Mouse (Mus musculus) intestine, postnatal 0 days (tissue): ENCODE results near the gene Chmp5. TPM values are rescaled to one million over a fixed set of nuclear protein-coding genes. Genes with fewer than 3 reads are reported as not detected.

Experiments
- ATAC-seq: fragments of 200-750 bp; cut with Nextera tagmentation; 2 replicates; pipeline ENCODE4 v1.8.0; 2017; ENCODE audit warnings: mild to moderate bottlenecking, moderate TSS enrichment, moderate library complexity
- H3K27ac ChIP-seq: fragments of 300-500 bp; sonication (generic); 2 replicates; pipeline ENCODE4 v1.5.1; 2014; ENCODE audit warnings: mild to moderate bottlenecking, low read depth, low read length, moderate library complexity
- H3K27me3 ChIP-seq: fragments of 300-500 bp; sonication (generic); replicated peaks from 2 replicates; pipeline ENCODE4 v1.6.1; 2014; ENCODE audit warnings: low read length, mixed read lengths; ENCODE audit not compliant: control insufficient read depth, insufficient read depth
- H3K36me3 ChIP-seq: fragments of 300-500 bp; sonication (generic); 2 replicates; pipeline ENCODE4 v1.6.1; 2014; ENCODE audit warnings: mild to moderate bottlenecking, moderate library complexity; ENCODE audit not compliant: control insufficient read depth, insufficient read depth
- H3K4me1 ChIP-seq: fragments of 300-500 bp; sonication (generic); replicated peaks from 2 replicates; pipeline ENCODE4 v1.6.1; 2014; ENCODE audit warnings: antibody characterized with exemption, low read length, mixed read lengths; ENCODE audit not compliant: control insufficient read depth, insufficient read depth
- H3K4me2 ChIP-seq: fragments of 300-500 bp; sonication (generic); replicated peaks from 2 replicates; pipeline ENCODE4 v1.6.1; 2014; ENCODE audit warnings: low read depth, mild to moderate bottlenecking, moderate library complexity
- H3K4me3 ChIP-seq: fragments of 300-500 bp; sonication (generic); 2 replicates; pipeline ENCODE4 v1.5.1; 2014; ENCODE audit warnings: low read depth, low read length
- H3K9ac ChIP-seq: fragments of 300-500 bp; sonication (generic); 2 replicates; pipeline ENCODE4 v1.6.1; 2014; ENCODE audit warnings: mild to moderate bottlenecking, low read depth, low read length
- H3K9me3 ChIP-seq: fragments of 300-500 bp; sonication (generic); 2 replicates; pipeline ENCODE4 v1.6.1; 2016; ENCODE audit warnings: mixed run types; ENCODE audit not compliant: control insufficient read depth
- CTCF ChIP-seq: sonication (generic); IDR thresholded peaks from 2 replicates; pipeline ENCODE4 v1.5.1; 2016; ENCODE audit warnings: low read depth, mild to moderate bottlenecking, control low read depth, antibody characterized with exemption, moderate library complexity
- WGBS: fragments of 180-500 bp; shearing (Covaris S2); extraction: QIAGEN DNeasy Blood & Tissue Kit; methylation state at CpG from one replicate; pipeline ENCODE4 v1.1.7; 2014; 5-methylcytosine and 5-hydroxymethylcytosine counted together
- polyA plus RNA-seq: library from polyadenylated mRNA; unstranded; fragments of >200 nt; fragmentation: Nextera tagmentation; extraction: Ambion mirVana; gene quantifications from 2 replicates; pipeline ENCODE4 v1.2.1, GENCODE M21; 2015

Gene Chmp5
- polyA plus RNA-seq, 1 experiment from 2014 or later: 136 TPM

GRCm38 (mm10) chr4:40936175-40936839 is 11.9 kb upstream of the Chmp5 start:
- Histone ChIP-seq H3K4me1 (no peaks in the 10 kb centered on the region), H3K4me2 (no peak overlapping the region), H3K9ac (no peak overlapping the region), H3K36me3 (peaks cover 80% of the 10 kb centered on the region), H3K9me3 (no peaks in the 10 kb centered on the region), H3K4me3 (no peak overlapping the region), H3K27ac (no peak overlapping the region), H3K27me3 (no peaks in the 10 kb centered on the region)
- WGBS: 89% methylated on average over 9 of the region's 9 CpGs
- TF ChIP-seq CTCF: no peak
- ATAC-seq: no peak

GRCm38 (mm10) chr4:40938793-40939192 is 9.4 kb upstream of the Chmp5 start:
- no peak for ATAC-seq
- Histone ChIP-seq H3K9ac (no peak overlapping the region), H3K27me3 (no peaks in the 10 kb centered on the region), H3K36me3 (peaks cover 86% of the 10 kb centered on the region), H3K4me3 (no peak overlapping the region), H3K4me1 (no peaks in the 10 kb centered on the region), H3K9me3 (no peaks in the 10 kb centered on the region), H3K4me2 (no peak overlapping the region), H3K27ac (no peak overlapping the region)
- no peak for TF ChIP-seq CTCF
- 90% methylated on average over 5 of the region's 5 CpGs for WGBS

DNA sequence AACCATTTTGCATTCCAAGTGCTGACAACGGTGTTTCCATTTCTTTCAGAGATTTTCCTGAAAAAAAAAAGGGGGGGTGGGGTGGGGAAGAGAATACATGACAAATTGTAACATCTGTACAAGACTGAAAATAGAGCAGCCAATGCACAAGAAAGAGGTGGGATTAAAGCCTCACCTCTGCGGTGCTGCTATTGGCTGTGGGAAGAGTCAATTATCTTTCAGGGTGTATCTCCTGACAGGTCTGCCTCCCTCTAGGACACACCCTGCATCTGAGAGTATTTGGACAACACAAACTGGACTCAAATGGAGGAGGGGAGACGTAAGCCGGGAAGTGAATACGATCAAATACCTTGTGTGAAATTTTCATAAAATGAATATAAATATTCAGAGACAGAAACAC is 4.6 kb upstream of the Chmp5 start:
- Histone ChIP-seq H3K4me2 (no peak overlapping the region), H3K27ac (no peak overlapping the region), H3K4me3 (no peak overlapping the region), H3K27me3 (no peaks in the 10 kb centered on the region), H3K36me3 (peaks cover 52% of the 10 kb centered on the region), H3K9ac (no peak overlapping the region), H3K4me1 (peaks cover 3% of the 10 kb centered on the region; the same call in 1 of the 2 replicates), H3K9me3 (no peaks in the 10 kb centered on the region)
- no peak for TF ChIP-seq CTCF
- WGBS: 98% methylated on average over 5 of the region's 5 CpGs
- no peak for ATAC-seq

DNA sequence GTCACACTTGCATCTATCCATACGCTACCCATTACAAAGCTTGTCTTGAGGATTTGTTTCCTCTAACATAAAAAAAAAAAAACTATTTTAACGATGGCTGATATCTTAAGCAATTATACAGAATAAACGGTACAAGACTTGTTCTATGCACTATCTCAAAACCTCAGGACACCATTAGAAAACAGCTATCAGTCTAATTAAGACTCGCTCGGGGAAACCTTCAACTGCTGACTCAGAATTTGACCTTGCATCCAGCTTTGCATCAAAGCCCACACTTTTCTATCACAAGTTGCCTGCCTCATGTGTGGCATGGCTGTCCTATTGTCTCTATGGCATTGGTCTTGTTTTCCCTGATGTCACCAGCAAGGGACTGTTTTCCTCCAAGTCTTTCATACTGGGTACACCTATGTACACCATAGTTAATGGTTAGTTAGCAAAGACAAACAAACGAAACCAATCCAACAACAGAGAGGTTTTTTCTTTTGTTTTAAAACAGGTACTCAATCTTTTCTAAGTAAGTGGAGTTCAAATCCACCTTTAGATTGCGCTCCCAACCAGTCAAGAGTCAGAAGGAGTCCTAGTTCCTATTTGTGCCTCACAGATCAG is 1.6 kb upstream of the Chmp5 start:
- H3K4me1 ChIP-seq: peaks cover 8% of the 10 kb centered on the region; the same call in 1 of the 2 replicates
- peak overlapping the region; percentile 81; the same call in 1 of the 2 replicates for H3K4me3 ChIP-seq
- ATAC-seq: no peak
- 0 out of 2 replicates have a peak overlapping the region, but pooled peaks have one; percentile 87 for H3K9ac ChIP-seq
- WGBS: 65% methylated on average over 7 of the region's 7 CpGs
- peak overlapping the region; percentile 75 for H3K4me2 ChIP-seq
- no peak for TF ChIP-seq CTCF
- H3K9me3 ChIP-seq: no peaks in the 10 kb centered on the region
- peaks cover 32% of the 10 kb centered on the region for H3K36me3 ChIP-seq
- no peak overlapping the region for H3K27ac ChIP-seq
- no peaks in the 10 kb centered on the region for H3K27me3 ChIP-seq

- peak; percentile 28 for ATAC-seq
- Histone ChIP-seq H3K36me3 (peaks cover 30% of the 10 kb centered on the region), H3K4me2 (peak overlapping the region; percentile 75)
These were observed 545 bp upstream of the Chmp5 start for GRCm38 (mm10) chr4:40947565-40948159.

GRCm38 (mm10) chr4:40953521-40953920 is 5.3 kb downstream of the Chmp5 start:
- no peaks in the 10 kb centered on the region for H3K27me3 ChIP-seq
- no peak overlapping the region for H3K4me3 ChIP-seq
- H3K9me3 ChIP-seq: no peaks in the 10 kb centered on the region
- no peak overlapping the region for H3K4me2 ChIP-seq
- no peak overlapping the region for H3K9ac ChIP-seq
- 88% methylated on average over 1 of the region's 1 CpGs for WGBS
- ATAC-seq: no peak
- H3K27ac ChIP-seq: no peak overlapping the region
- H3K36me3 ChIP-seq: peaks cover 68% of the 10 kb centered on the region
- H3K4me1 ChIP-seq: peaks cover 5% of the 10 kb centered on the region; the same call in 1 of the 2 replicates
- TF ChIP-seq CTCF: peak; percentile 65

More at GRCm38 (mm10) chr4:40947565-40948159, 545 bp upstream of the Chmp5 start:
- no peaks in the 10 kb centered on the region for H3K27me3 ChIP-seq
- no peaks in the 10 kb centered on the region for H3K9me3 ChIP-seq
- peak overlapping the region; percentile 87 for H3K9ac ChIP-seq
- whole genome bisulfite sequencing: under 1% methylated on average over 40 of the region's 40 CpGs
- peak overlapping the region; percentile 81 for H3K4me3 ChIP-seq
- peak overlapping the region; percentile 83 for H3K27ac ChIP-seq
- peak; percentile 48 for TF ChIP-seq CTCF
- H3K4me1 ChIP-seq: peaks cover 8% of the 10 kb centered on the region; the same call in 1 of the 2 replicates
